Mouse (Mus musculus) C2C12 (cell line): ENCODE results near the gene Gse1.

ENCODE experiments used
- CTCF ChIP-seq: IDR thresholded peaks from one replicate; pipeline ENCODE4 v1.5.1; 2011; ENCODE audit not compliant: control insufficient read depth, insufficient read depth, insufficient read length
- MYOD1 ChIP-seq: IDR thresholded peaks from one replicate; pipeline ENCODE4 v1.6.1; 2011; ENCODE audit warnings: low read depth; ENCODE audit not compliant: control insufficient read depth, insufficient read length
- MYOG ChIP-seq: IDR thresholded peaks from one replicate; pipeline ENCODE4 v1.6.1; 2011; ENCODE audit not compliant: control insufficient read depth, insufficient read length; ENCODE audit errors: extremely low read depth
- USF1 ChIP-seq: IDR thresholded peaks from one replicate; pipeline ENCODE4 v1.6.1; 2011; ENCODE audit warnings: low read depth, mild to moderate bottlenecking, control low read depth, moderate library complexity

GRCm38 (mm10) chr8:120191633-120192032 lies 36.6 kb upstream of the Gse1 start:
- TF ChIP-seq CTCF (no peak), MYOG (no peak), USF1 (no peak), MYOD1 (no peak)
